Mouse (Mus musculus) stomach, postnatal 0 days (tissue): Measurements from ENCODE around the gene 4930583I09Rik. TPM values are rescaled to one million over a fixed set of nuclear protein-coding genes. Genes with fewer than 3 reads are reported as not detected.

ENCODE experiments used
- ATAC-seq: fragments of 200-750 bp; cut with Nextera tagmentation; 2 replicates; pipeline ENCODE4 v1.8.0; 2017; ENCODE audit not compliant: low FRiP score, low TSS enrichment
- DNase-seq: peaks from one replicate; pipeline ENCODE4 v3.0.0-alpha.2; 2016; ENCODE audit warnings: low spot score
- H3K27ac ChIP-seq: fragments of 300-500 bp; sonication (generic); replicated peaks from 2 replicates; pipeline ENCODE4 v1.5.1; 2014; ENCODE audit warnings: mild to moderate bottlenecking, control low read depth
- H3K27me3 ChIP-seq: fragments of 300-500 bp; sonication (generic); 2 replicates; pipeline ENCODE4 v1.6.1; 2014; ENCODE audit warnings: low read length; ENCODE audit not compliant: control insufficient read depth, insufficient read depth
- H3K36me3 ChIP-seq: fragments of 300-500 bp; sonication (generic); 2 replicates; pipeline ENCODE4 v1.6.1; 2014; ENCODE audit warnings: low read length, mixed read lengths; ENCODE audit not compliant: control insufficient read depth, insufficient read depth
- H3K4me1 ChIP-seq: fragments of 300-500 bp; sonication (generic); replicated peaks from 2 replicates; pipeline ENCODE4 v1.6.1; 2014; ENCODE audit warnings: antibody characterized with exemption; ENCODE audit not compliant: control insufficient read depth, insufficient read depth
- H3K4me2 ChIP-seq: fragments of 300-500 bp; sonication (generic); replicated peaks from 2 replicates; pipeline ENCODE4 v1.6.1; 2014; ENCODE audit warnings: low read depth, mild to moderate bottlenecking, control low read depth, moderate library complexity
- H3K4me3 ChIP-seq: fragments of 300-500 bp; sonication (generic); 2 replicates; pipeline ENCODE4 v1.5.1; 2014; ENCODE audit warnings: low read depth, low read length, control low read depth
- H3K9ac ChIP-seq: fragments of 300-500 bp; sonication (generic); 2 replicates; pipeline ENCODE4 v1.6.1; 2014; ENCODE audit warnings: mild to moderate bottlenecking, low read length, control low read depth, mixed read lengths
- H3K9me3 ChIP-seq: fragments of 300-500 bp; sonication (generic); 2 replicates; pipeline ENCODE4 v1.6.1; 2016; ENCODE audit warnings: low read length; ENCODE audit not compliant: control insufficient read depth
- CTCF ChIP-seq: IDR thresholded peaks from 2 replicates; pipeline ENCODE4 v1.5.1; 2016; ENCODE audit warnings: antibody characterized with exemption, low read depth, mild to moderate bottlenecking, moderate library complexity
- EP300 ChIP-seq: optimal IDR thresholded peaks from 2 replicates; pipeline ENCODE3; 2016; ENCODE audit warnings: antibody characterized with exemption
- WGBS: fragments of 180-500 bp; shearing (Covaris S2); extraction: QIAGEN DNeasy Blood & Tissue Kit; methylation state at CpG from one replicate; pipeline ENCODE4 v1.1.7; 2014; 5-methylcytosine and 5-hydroxymethylcytosine counted together
- polyA plus RNA-seq: library from polyadenylated mRNA; unstranded; fragments of >200 nt; fragmentation: Nextera tagmentation; extraction: Ambion mirVana; gene quantifications from 2 replicates; pipeline ENCODE4 v1.2.1, GENCODE M21; 2015

The 4930583I09Rik gene
- polyA plus RNA-seq, 1 experiment from 2014 or later: not detected

GRCm38 (mm10) chr17:64792623-64793022 lies 43.2 kb downstream of the 4930583I09Rik start:
- no peak for ATAC-seq

GRCm38 (mm10) chr17:64792076-64792475 lies 43.8 kb downstream of the 4930583I09Rik start:
- H3K4me3 ChIP-seq: no peak overlapping the region
- no peak overlapping the region for H3K27ac ChIP-seq
- H3K4me2 ChIP-seq: no peak overlapping the region
- H3K9me3 ChIP-seq: no peaks in the 10 kb centered on the region
- no peaks in the 10 kb centered on the region for H3K36me3 ChIP-seq
- TF ChIP-seq EP300: no peak
- TF ChIP-seq CTCF: no peak
- ATAC-seq (no peak), DNase-seq (no peak)
- 92% methylated on average over 3 of the region's 3 CpGs for WGBS
- no peaks in the 10 kb centered on the region for H3K27me3 ChIP-seq
- H3K9ac ChIP-seq: no peak overlapping the region
- no peaks in the 10 kb centered on the region for H3K4me1 ChIP-seq

More at GRCm38 (mm10) chr17:64792623-64793022, 43.2 kb downstream of the 4930583I09Rik start:
- Histone ChIP-seq H3K27me3 (no peaks in the 10 kb centered on the region), H3K9me3 (no peaks in the 10 kb centered on the region), H3K4me2 (no peak overlapping the region), H3K9ac (no peak overlapping the region), H3K36me3 (no peaks in the 10 kb centered on the region), H3K4me1 (no peaks in the 10 kb centered on the region), H3K4me3 (no peak overlapping the region), H3K27ac (no peak overlapping the region)
- DNase-seq: no peak
- 66% methylated on average over 5 of the region's 5 CpGs for WGBS
- TF ChIP-seq EP300 (no peak), CTCF (no peak)

- TF ChIP-seq CTCF (no peak), EP300 (no peak)
- no peak overlapping the region for H3K4me3 ChIP-seq
- no peak for DNase-seq
- no peaks in the 10 kb centered on the region for H3K4me1 ChIP-seq
- no peak for ATAC-seq
- H3K9me3 ChIP-seq: no peaks in the 10 kb centered on the region
- no peak overlapping the region for H3K9ac ChIP-seq
- H3K4me2 ChIP-seq: no peak overlapping the region
- no peaks in the 10 kb centered on the region for H3K27me3 ChIP-seq
- no peaks in the 10 kb centered on the region for H3K36me3 ChIP-seq
- H3K27ac ChIP-seq: no peak overlapping the region
- WGBS: 48% methylated on average over 3 of the region's 3 CpGs
These were observed 46.7 kb downstream of the 4930583I09Rik start for GRCm38 (mm10) chr17:64789175-64789574.

GRCm38 (mm10) chr17:64788301-64788700 lies 47.6 kb downstream of the 4930583I09Rik start:
- WGBS: 85% methylated on average over 13 of the region's 13 CpGs
- Histone ChIP-seq H3K27me3 (no peaks in the 10 kb centered on the region), H3K9ac (no peak overlapping the region), H3K4me1 (no peaks in the 10 kb centered on the region), H3K27ac (no peak overlapping the region), H3K4me3 (no peak overlapping the region), H3K4me2 (no peak overlapping the region), H3K36me3 (no peaks in the 10 kb centered on the region), H3K9me3 (no peaks in the 10 kb centered on the region)
- DNase-seq (no peak), ATAC-seq (no peak)
- no peak for TF ChIP-seq EP300
- no peak for TF ChIP-seq CTCF

GRCm38 (mm10) chr17:64785961-64786360 lies 49.9 kb downstream of the 4930583I09Rik start:
- TF ChIP-seq EP300: no peak
- TF ChIP-seq CTCF: no peak
- no peak for ATAC-seq
- no peak overlapping the region for H3K4me3 ChIP-seq

More at GRCm38 (mm10) chr17:64785961-64786360, 49.9 kb downstream of the 4930583I09Rik start:
- Histone ChIP-seq H3K36me3 (no peaks in the 10 kb centered on the region), H3K27ac (no peak overlapping the region), H3K4me1 (no peaks in the 10 kb centered on the region), H3K27me3 (no peaks in the 10 kb centered on the region), H3K9me3 (no peaks in the 10 kb centered on the region), H3K4me2 (no peak overlapping the region), H3K9ac (no peak overlapping the region)
- no peak for DNase-seq
- 33% methylated on average over 1 of the region's 1 CpGs for WGBS

Other genes starting within 250 kb of the 4930583I09Rik start
- gene Man2a1, start 235.3 kb downstream of the 4930583I09Rik start, polyA plus RNA-seq: 8.2 and 9.3 TPM in 2 replicates